Comparison of ENCODE assay signal across 15 mouse cellular contexts in the genomic region with DNA sequence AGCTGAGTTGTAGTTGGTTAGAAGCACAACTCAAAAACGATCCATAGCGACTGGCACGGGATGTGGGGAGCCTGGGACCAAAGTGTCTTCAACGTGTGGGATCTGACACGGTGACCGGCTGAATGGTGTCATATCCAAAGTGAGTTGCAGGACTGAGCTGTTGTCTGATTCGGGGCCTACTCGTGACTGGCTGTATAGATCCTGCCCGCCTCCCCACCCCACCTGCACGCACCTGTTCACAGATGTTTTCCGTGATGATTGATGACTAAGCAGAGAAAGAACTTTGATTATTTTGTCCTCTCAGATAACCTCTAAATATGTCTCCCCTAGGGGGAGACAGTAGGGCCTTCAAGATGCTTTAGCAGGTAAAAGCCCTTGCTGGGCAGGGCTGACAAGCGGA.
"Had no signal": no experiment of that assay in that cellular context is flagged by ENCODE, and none has a peak within 500 bp of the region (broad histone marks: within the 10 kb centered on the region; RNA-seq: fewer than 3 reads in every experiment).

No protein-coding gene starts in this region.

- H3K4me1 ChIP-seq: limb, embryonic 12.5 days; limb, embryonic 15.5 days; lung, embryonic 15.5 days; neural tube, embryonic 12.5 days had no signal

- H3K27me3 ChIP-seq: limb, embryonic 12.5 days; limb, embryonic 15.5 days; lung, embryonic 15.5 days; neural tube, embryonic 12.5 days; neural tube, embryonic 15.5 days; stomach, embryonic 15.5 days had no signal

- H3K4me3 ChIP-seq: limb, embryonic 12.5 days; limb, embryonic 15.5 days; lung, embryonic 15.5 days; megakaryocyte, embryonic 14.5 days; midbrain, embryonic 10.5 days; neural tube, embryonic 12.5 days; neural tube, embryonic 15.5 days; stomach, embryonic 15.5 days had no signal

- DNase-seq: kidney, adult 11 months; kidney, postnatal 25 days; left cerebral cortex, postnatal 4 days; midbrain, embryonic 14.5 days; right cerebral cortex, postnatal 25 days had no signal

- H3K36me3 ChIP-seq: limb, embryonic 12.5 days; limb, embryonic 15.5 days; lung, embryonic 15.5 days; midbrain, embryonic 10.5 days; neural tube, embryonic 12.5 days; neural tube, embryonic 15.5 days; stomach, embryonic 15.5 days had no signal

- H3K27ac ChIP-seq: kidney, postnatal 0 days; limb, embryonic 12.5 days; limb, embryonic 15.5 days; liver, embryonic 14.5 days; lung, embryonic 15.5 days; neural tube, embryonic 12.5 days; neural tube, embryonic 15.5 days; stomach, embryonic 15.5 days had no signal

- H3K9ac ChIP-seq: limb, embryonic 12.5 days; limb, embryonic 15.5 days; liver, embryonic 14.5 days; lung, embryonic 15.5 days; neural tube, embryonic 12.5 days; neural tube, embryonic 15.5 days; stomach, embryonic 15.5 days had no signal

- H3K9me3 ChIP-seq: limb, embryonic 12.5 days; limb, embryonic 15.5 days; lung, embryonic 15.5 days; midbrain, embryonic 10.5 days; neural tube, embryonic 12.5 days; neural tube, embryonic 15.5 days; stomach, embryonic 15.5 days had no signal
